Mouse (Mus musculus) testis, adult 2 months (tissue): ENCODE measurements at regions not wholly inside any gene's neighbourhood (a gene's known extent, or its start where the extent isn't known, plus 50 kb on each side); places are given as distances from the start of the nearest gene placed in this dataset.

Experiments used
- CTCF ChIP-seq: fragments of 200-500 bp; IDR thresholded peaks from 2 replicates; pipeline ENCODE4 v1.5.1; 2012; ENCODE audit warnings: low read depth, mild to moderate bottlenecking, inconsistent platforms, low read length, moderate library complexity; ENCODE audit not compliant: control insufficient read depth, insufficient read depth, insufficient replicate concordance
- POLR2A ChIP-seq: fragments of 200-500 bp; IDR thresholded peaks from 2 replicates; pipeline ENCODE4 v1.6.1; 2012; ENCODE audit warnings: low read depth, mild to moderate bottlenecking, inconsistent platforms, low read length, moderate library complexity; ENCODE audit not compliant: control insufficient read depth

DNA sequence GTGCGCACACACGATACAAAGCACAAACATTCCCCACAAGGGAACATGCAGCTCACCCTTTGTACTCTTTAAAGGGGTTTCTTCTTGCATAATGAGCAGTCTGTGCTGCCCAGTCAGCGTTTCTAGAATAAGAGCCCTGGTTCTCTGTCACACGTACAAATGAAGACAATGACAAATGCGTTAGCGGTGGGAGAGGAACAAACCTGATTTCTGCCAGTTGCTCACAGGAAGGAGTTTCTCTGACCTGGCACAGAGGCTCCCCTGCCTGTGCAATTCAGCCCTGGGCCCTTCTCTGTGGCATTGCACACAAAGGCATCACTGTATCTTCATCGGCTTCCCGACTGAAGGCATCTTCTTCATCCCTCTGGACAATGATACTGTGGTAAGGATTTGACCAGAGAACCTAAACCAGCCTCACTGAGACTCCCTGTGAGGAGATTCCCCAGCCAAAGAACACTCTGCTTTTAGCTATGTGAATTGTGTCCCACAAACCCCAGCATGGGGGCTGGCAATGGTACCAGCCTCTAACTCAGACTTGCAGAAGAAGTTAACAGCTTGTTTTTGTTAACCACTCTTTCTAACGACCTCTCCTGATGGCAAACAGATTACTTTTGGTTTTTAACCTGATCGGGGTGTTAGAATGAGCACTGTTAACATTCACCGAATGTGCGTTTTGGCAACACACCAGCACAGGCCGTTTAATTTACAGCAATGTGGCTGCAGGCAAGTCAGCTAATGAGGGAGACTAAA lies 139.5 kb upstream of the Nabp1 start:
- TF ChIP-seq CTCF (no peak), POLR2A (no peak)
